Comparison of ENCODE assay signal across 8 mouse cellular contexts in genomic region chr8:90828181-90828986, GRCm38 (mm10). TPM values are rescaled to one million over a fixed set of nuclear protein-coding genes. Genes with fewer than 3 reads are reported as not detected.
A peak's percentile ranks its signal among the peaks of the same experiment; 100 is the strongest.
DNase-seq lines count a peak whose midpoint lies in the region; ATAC-seq and TF ChIP-seq lines count a peak whose summit lies in the region.

TSS of gene Chd9 (plus strand) at chr8:90828352.

- no peaks in the 10 kb centered on the region for H3K36me3 ChIP-seq in ES-E14 (ENCODE audit: control insufficient read depth, insufficient read depth, low read length, poor library complexity, severe bottlenecking)
- H3K36me3 ChIP-seq in forebrain, embryonic 16.5 days (ENCODE audit: control insufficient read depth, insufficient read depth), result no peaks in the 10 kb centered on the region
- no peaks in the 10 kb centered on the region for H3K36me3 ChIP-seq in lung, embryonic 14.5 days (ENCODE audit: insufficient read depth)
- H3K36me3 ChIP-seq in thymus, adult 2 months (ENCODE audit: control insufficient read depth, insufficient read depth, low read length), result no peaks in the 10 kb centered on the region

- in situ Hi-C loops in ES-E14 (cut with MboI; ENCODE audit: low sequenced_read_pairs in 2 of 2, unreplicated experiment in 2 of 2), result no loop called here

- peak; percentile 98 for TF ChIP-seq CTCF in layer of hippocampus, adult 2 months (conservative IDR thresholded peaks at IDR 0.05)
- TF ChIP-seq CTCF in lung, embryonic 14.5 days (IDR thresholded peaks at IDR 0.05; ENCODE audit: low read depth), result peak; percentile 100
- TF ChIP-seq CTCF in olfactory bulb, adult 2 months (IDR thresholded peaks at IDR 0.05; ENCODE audit: insufficient read depth, low read depth, low read length), result peak; percentile 94
- TF ChIP-seq CTCF in thymus, adult 2 months (IDR thresholded peaks at IDR 0.05; ENCODE audit: borderline replicate concordance, control insufficient read depth, extremely low read depth, insufficient read depth, low read length, poor library complexity), result peak; percentile 98

- WGBS in forebrain, embryonic 16.5 days, result under 1% methylated on average over 37 of the region's 39 CpGs
- 1% methylated on average over 38 of the region's 39 CpGs for WGBS in lung, embryonic 14.5 days
- under 1% methylated on average over 39 of the region's 39 CpGs for WGBS in olfactory bulb, adult 2 months
- WGBS in thymus, adult 2 months, result 13% methylated on average over 38 of the region's 39 CpGs

- peak; percentile 97 for ATAC-seq in forebrain, embryonic 16.5 days
- ATAC-seq in lung, embryonic 14.5 days (ENCODE audit: insufficient read depth), result peak; percentile 94

- peak within 1 kb of the TSS; percentile 78 for H3K4me2 ChIP-seq in forebrain, embryonic 16.5 days (ENCODE audit: low read length)
- H3K4me2 ChIP-seq in lung, embryonic 14.5 days, result peak within 1 kb of the TSS; percentile 75

- no peaks in the 10 kb centered on the region for H3K9me3 ChIP-seq in ES-E14 (ENCODE audit: control insufficient read depth, insufficient read depth, low read depth, low read length)
- H3K9me3 ChIP-seq in forebrain, embryonic 16.5 days (ENCODE audit: control insufficient read depth, low read length), result no peaks in the 10 kb centered on the region
- H3K9me3 ChIP-seq in lung, embryonic 14.5 days (ENCODE audit: low read depth, low read length), result no peaks in the 10 kb centered on the region

- intact Hi-C loops in heart, postnatal 36 days (cut with DNase I), result loop anchor here (1.0 to 2.0 kb wide), 5 partner anchors 34 to 126 kb away; no protein-coding TSS in a partner anchor

- H3K9ac ChIP-seq in ES-E14 (ENCODE audit: insufficient read depth, low read depth, low read length, poor library complexity, severe bottlenecking), result peak within 1 kb of the TSS; percentile 75
- peak within 1 kb of the TSS; percentile 66 for H3K9ac ChIP-seq in forebrain, embryonic 16.5 days (replicated peaks; ENCODE audit: low read depth, low read length)
- H3K9ac ChIP-seq in lung, embryonic 14.5 days, result peak within 1 kb of the TSS; percentile 57

- H3K4me3 ChIP-seq in ES-E14 (ENCODE audit: insufficient read depth in 1 of 2, low read depth in 1 of 2, low read length in 2 of 2, poor library complexity in 1 of 2, severe bottlenecking in 1 of 2), result peak within 1 kb of the TSS; percentile 78
- H3K4me3 ChIP-seq in forebrain, embryonic 16.5 days (replicated peaks; ENCODE audit: low read length), result peak within 1 kb of the TSS; percentile 53
- peak within 1 kb of the TSS; percentile 80 for H3K4me3 ChIP-seq in layer of hippocampus, adult 2 months
- H3K4me3 ChIP-seq in lung, embryonic 14.5 days (ENCODE audit: low read depth, low read length), result peak within 1 kb of the TSS; percentile 52
- H3K4me3 ChIP-seq in olfactory bulb, adult 2 months (ENCODE audit: insufficient read depth, low read depth, low read length), result peak within 1 kb of the TSS; percentile 62
- H3K4me3 ChIP-seq in thymus, adult 2 months (ENCODE audit: control insufficient read depth, insufficient read depth, low read length), result peak within 1 kb of the TSS; percentile 61

- no peaks in the 10 kb centered on the region for H3K27me3 ChIP-seq in forebrain, embryonic 16.5 days (replicated peaks; ENCODE audit: control insufficient read depth, insufficient read depth, low read length)
- no peaks in the 10 kb centered on the region for H3K27me3 ChIP-seq in lung, embryonic 14.5 days (ENCODE audit: insufficient read depth, low read length)
- no peaks in the 10 kb centered on the region for H3K27me3 ChIP-seq in thymus, adult 2 months (ENCODE audit: control insufficient read depth, insufficient read depth, low read length)

- peak within 1 kb of the TSS; percentile 97 for H3K27ac ChIP-seq in ES-E14 (ENCODE audit: insufficient read depth, low read depth, low read length, poor library complexity, severe bottlenecking)
- peak within 1 kb of the TSS; percentile 70 for H3K27ac ChIP-seq in forebrain, embryonic 16.5 days (ENCODE audit: low read length)
- H3K27ac ChIP-seq in layer of hippocampus, adult 2 months, result peak within 1 kb of the TSS; percentile 90
- H3K27ac ChIP-seq in lung, embryonic 14.5 days (ENCODE audit: low read depth), result peak within 1 kb of the TSS; percentile 62
- peak within 1 kb of the TSS; percentile 81 for H3K27ac ChIP-seq in olfactory bulb, adult 2 months (ENCODE audit: insufficient read depth, low read depth, low read length)
- no peak within 1 kb of the TSS for H3K27ac ChIP-seq in thymus, adult 2 months (ENCODE audit: control insufficient read depth, insufficient read depth, low read length)

- H3K4me1 ChIP-seq in ES-E14 (ENCODE audit: control insufficient read depth in 2 of 2, insufficient read depth in 2 of 2, low read length in 2 of 2, poor library complexity in 1 of 2), result peaks cover 0 to 13% of the 10 kb centered on the region in 2 experiments; a peak in 2 of 4 replicates
- peaks cover 17% of the 10 kb centered on the region for H3K4me1 ChIP-seq in forebrain, embryonic 16.5 days (replicated peaks; ENCODE audit: control insufficient read depth, insufficient read depth, low read length)
- H3K4me1 ChIP-seq in lung, embryonic 14.5 days (ENCODE audit: insufficient read depth), result peaks cover 3% of the 10 kb centered on the region; the same call in 1 of the 2 replicates
- peaks cover 13% of the 10 kb centered on the region for H3K4me1 ChIP-seq in olfactory bulb, adult 2 months (ENCODE audit: control insufficient read depth, insufficient read depth, low read length)
- H3K4me1 ChIP-seq in thymus, adult 2 months (replicated peaks; ENCODE audit: control insufficient read depth, insufficient read depth, low read length), result peaks cover 15% of the 10 kb centered on the region

- no peak for TF ChIP-seq POLR2A in olfactory bulb, adult 2 months (IDR thresholded peaks at IDR 0.05; ENCODE audit: insufficient read depth, low read depth, low read length)
- 0 out of 2 replicates have a peak, but pooled peaks have one; percentile 43 for TF ChIP-seq POLR2A in thymus, adult 2 months (IDR thresholded peaks at IDR 0.05; ENCODE audit: control insufficient read depth, extremely low read depth, insufficient read depth, low read length, poor library complexity)

- peak; percentile 92 for DNase-seq in ES-E14 (ENCODE audit: low read depth, low spot score)
- peak; percentile 94 for DNase-seq in cerebellum, adult 11-12 months
- DNase-seq in heart, postnatal 36 days, result peak; percentile 99
- peak; percentile 94 to 99 for DNase-seq in layer of hippocampus, adult 2 months (ENCODE audit: low spot score in 2 of 2)
- peak; percentile 97 for DNase-seq in lung, embryonic 14.5 days
- DNase-seq in thymus, adult 2 months, result peak; percentile 99

TF ChIP-seq in ES-E14, 5 proteins besides CTCF, POLR2A, EP300 and RAD21:
- TF ChIP-seq CHD2 (IDR thresholded peaks at IDR 0.05; ENCODE audit: low read depth, low read length) (no peak; the same call in 1 of the 2 replicates), MAFK (IDR thresholded peaks at IDR 0.05; ENCODE audit: insufficient read depth, low read depth, low read length) (peak; percentile 5; the same call in 1 of the 2 replicates), ZNF384 (IDR thresholded peaks at IDR 0.05; ENCODE audit: low read depth, low read length) (no peak), HCFC1 (IDR thresholded peaks at IDR 0.05; ENCODE audit: borderline replicate concordance, insufficient read depth, low read length) (peak; percentile 58; the same call in 1 of the 2 replicates), ZC3H11A (IDR thresholded peaks at IDR 0.05; ENCODE audit: borderline replicate concordance, low read depth, low read length) (peak; percentile 90; the same call in 1 of the 2 replicates)

RNA-seq across cellular contexts. Expression of gene Chd9, which starts in this region (rescaled TPM):
- 32.4 and 41.6 TPM in 2 replicates for total RNA-seq in ES-E14 (2012; rRNA removed)
- 93.7 and 97.7 TPM in 2 replicates for polyA plus RNA-seq in forebrain, embryonic 16.5 days (2015; fragmentation: Nextera tagmentation; extraction: Ambion mirVana)
- 10 to 100 TPM; 46.8 to 49.4 TPM for total RNA-seq in heart, postnatal 36 days (2021)
- total RNA-seq in layer of hippocampus, adult 2 months (2021), result 100 to 1,000 TPM; 254 to 256 TPM
- polyA plus RNA-seq in lung, embryonic 14.5 days (2014; fragmentation: Nextera tagmentation; extraction: Ambion mirVana), result 72.5 and 75.0 TPM in 2 replicates
- polyA plus RNA-seq in olfactory bulb, adult 2 months (2012; ENCODE audit: insufficient read depth, insufficient read length, low replicate concordance, missing spikeins), result 52.6 TPM in 1 of 2 replicates, not detected in the other
- polyA plus RNA-seq in thymus, adult 2 months (2012; rRNA removed), result 104 and 127 TPM in 2 replicates
